Mouse (Mus musculus): Measurements from ENCODE around the gene Plxnb1. TPM values are rescaled to one million over a fixed set of nuclear protein-coding genes. Genes with fewer than 3 reads are reported as not detected.

The Plxnb1 gene
- polyA plus RNA-seq, 1 experiment from 2014 or later = 17.9 TPM

- Histone ChIP-seq H3K27me3 (ENCODE audit: control insufficient read depth, insufficient read depth, low read depth, low read length) (no peaks in the 10 kb centered on the region), H3K9ac (ENCODE audit: low read depth, low read length) (peak within 1 kb of the TSS; percentile 63), H3K4me3 (ENCODE audit: low read depth, low read length) (peak within 1 kb of the TSS; percentile 36), H3K27ac (ENCODE audit: low read length) (peak within 1 kb of the TSS; percentile 80), H3K4me1 (ENCODE audit: control insufficient read depth, insufficient read depth, low read length) (peaks cover 12% of the 10 kb centered on the region), H3K9me3 (replicated peaks; ENCODE audit: control insufficient read depth, low read length, poor library complexity, severe bottlenecking) (no peaks in the 10 kb centered on the region), H3K36me3 (ENCODE audit: control insufficient read depth, insufficient read depth, low read length) (peaks cover 27% of the 10 kb centered on the region), H3K4me2 (ENCODE audit: low read length) (peak within 1 kb of the TSS; percentile 68)
- WGBS = 19% methylated on average over 14 of the region's 15 CpGs
- peak; percentile 57 for ATAC-seq
These were observed 35.9 kb upstream of the Plxnb1 start, which contains the start of gene Trex1 for GRCm38 (mm10) chr9:109059136-109059903. Gene Trex1, minus strand, starts transcription at chr9:109059734.

GRCm38 (mm10) chr9:109060184-109060897, 34.8 kb upstream of the Plxnb1 start:
- H3K4me1 ChIP-seq (ENCODE audit: control insufficient read depth, insufficient read depth, low read length) = peaks cover 8% of the 10 kb centered on the region
- H3K27ac ChIP-seq (ENCODE audit: low read length) = no peak overlapping the region
- H3K9me3 ChIP-seq (replicated peaks; ENCODE audit: control insufficient read depth, low read length, poor library complexity, severe bottlenecking) = no peaks in the 10 kb centered on the region
- no peak overlapping the region for H3K4me2 ChIP-seq (ENCODE audit: low read length)
- no peak overlapping the region for H3K4me3 ChIP-seq (ENCODE audit: low read depth, low read length)
- H3K27me3 ChIP-seq (ENCODE audit: control insufficient read depth, insufficient read depth, low read depth, low read length) = no peaks in the 10 kb centered on the region
- H3K9ac ChIP-seq (ENCODE audit: low read depth, low read length) = no peak overlapping the region
- 91% methylated on average over 16 of the region's 16 CpGs for WGBS
- ATAC-seq = no peak
- peaks cover 31% of the 10 kb centered on the region for H3K36me3 ChIP-seq (ENCODE audit: control insufficient read depth, insufficient read depth, low read length)

- Histone ChIP-seq H3K9me3 (replicated peaks; ENCODE audit: control insufficient read depth, low read length, poor library complexity, severe bottlenecking) (no peaks in the 10 kb centered on the region), H3K36me3 (ENCODE audit: control insufficient read depth, insufficient read depth, low read length) (peaks cover 37% of the 10 kb centered on the region), H3K4me1 (ENCODE audit: control insufficient read depth, insufficient read depth, low read length) (peaks cover 8% of the 10 kb centered on the region), H3K4me2 (ENCODE audit: low read length) (no peak overlapping the region), H3K27me3 (ENCODE audit: control insufficient read depth, insufficient read depth, low read depth, low read length) (no peaks in the 10 kb centered on the region), H3K9ac (ENCODE audit: low read depth, low read length) (no peak overlapping the region), H3K4me3 (ENCODE audit: low read depth, low read length) (no peak overlapping the region), H3K27ac (ENCODE audit: low read length) (no peak overlapping the region)
- WGBS = 94% methylated on average over 5 of the region's 5 CpGs
- no peak for ATAC-seq
These were observed 34.3 kb upstream of the Plxnb1 start for GRCm38 (mm10) chr9:109060898-109061295.

GRCm38 (mm10) chr9:109068095-109068735, 27.0 kb upstream of the Plxnb1 start:
- 93% methylated on average over 3 of the region's 3 CpGs for WGBS
- no peak for ATAC-seq
- no peak overlapping the region for H3K27ac ChIP-seq (ENCODE audit: low read length)
- no peak overlapping the region for H3K4me3 ChIP-seq (ENCODE audit: low read depth, low read length)
- no peaks in the 10 kb centered on the region for H3K9me3 ChIP-seq (replicated peaks; ENCODE audit: control insufficient read depth, low read length, poor library complexity, severe bottlenecking)
- H3K9ac ChIP-seq (ENCODE audit: low read depth, low read length) = no peak overlapping the region
- H3K4me1 ChIP-seq (ENCODE audit: control insufficient read depth, insufficient read depth, low read length) = peaks cover 15% of the 10 kb centered on the region
- peaks cover 37% of the 10 kb centered on the region for H3K36me3 ChIP-seq (ENCODE audit: control insufficient read depth, insufficient read depth, low read length)
- no peak overlapping the region for H3K4me2 ChIP-seq (ENCODE audit: low read length)
- H3K27me3 ChIP-seq (ENCODE audit: control insufficient read depth, insufficient read depth, low read depth, low read length) = no peaks in the 10 kb centered on the region

GRCm38 (mm10) chr9:109073661-109074573, 21.3 kb upstream of the Plxnb1 start, which contains the start of gene Atrip:
Gene Atrip, minus strand, starts transcription at chr9:109074124.
- H3K36me3 ChIP-seq (ENCODE audit: control insufficient read depth, insufficient read depth, low read length) = peaks cover 6% of the 10 kb centered on the region
- under 1% methylated on average over 57 of the region's 57 CpGs for WGBS
- H3K4me3 ChIP-seq (ENCODE audit: low read depth, low read length) = peak within 1 kb of the TSS; percentile 87
- peaks cover 22% of the 10 kb centered on the region for H3K4me1 ChIP-seq (ENCODE audit: control insufficient read depth, insufficient read depth, low read length)
- ATAC-seq = peak; percentile 99
- no peaks in the 10 kb centered on the region for H3K27me3 ChIP-seq (ENCODE audit: control insufficient read depth, insufficient read depth, low read depth, low read length)
- peak within 1 kb of the TSS; percentile 93 for H3K4me2 ChIP-seq (ENCODE audit: low read length)
- no peaks in the 10 kb centered on the region for H3K9me3 ChIP-seq (replicated peaks; ENCODE audit: control insufficient read depth, low read length, poor library complexity, severe bottlenecking)
- H3K9ac ChIP-seq (ENCODE audit: low read depth, low read length) = peak within 1 kb of the TSS; percentile 91
- H3K27ac ChIP-seq (ENCODE audit: low read length) = peak within 1 kb of the TSS; percentile 83

GRCm38 (mm10) chr9:109080516-109080915, 14.7 kb upstream of the Plxnb1 start:
- H3K36me3 ChIP-seq (ENCODE audit: control insufficient read depth, insufficient read depth, low read length) = peaks cover 6% of the 10 kb centered on the region
- no peak for ATAC-seq
- WGBS = 97% methylated on average over 3 of the region's 3 CpGs
- no peak overlapping the region for H3K4me3 ChIP-seq (ENCODE audit: low read depth, low read length)
- H3K27ac ChIP-seq (ENCODE audit: low read length) = no peak overlapping the region
- H3K4me1 ChIP-seq (ENCODE audit: control insufficient read depth, insufficient read depth, low read length) = peaks cover 20% of the 10 kb centered on the region
- no peak overlapping the region; the same call in 1 of the 2 replicates for H3K4me2 ChIP-seq (ENCODE audit: low read length)
- no peaks in the 10 kb centered on the region for H3K27me3 ChIP-seq (ENCODE audit: control insufficient read depth, insufficient read depth, low read depth, low read length)
- no peak overlapping the region for H3K9ac ChIP-seq (ENCODE audit: low read depth, low read length)
- no peaks in the 10 kb centered on the region for H3K9me3 ChIP-seq (replicated peaks; ENCODE audit: control insufficient read depth, low read length, poor library complexity, severe bottlenecking)

GRCm38 (mm10) chr9:109081749-109082123, 13.5 kb upstream of the Plxnb1 start:
- peaks cover 6% of the 10 kb centered on the region for H3K36me3 ChIP-seq (ENCODE audit: control insufficient read depth, insufficient read depth, low read length)
- 4% methylated on average over 11 of the region's 11 CpGs for WGBS
- H3K9me3 ChIP-seq (replicated peaks; ENCODE audit: control insufficient read depth, low read length, poor library complexity, severe bottlenecking) = no peaks in the 10 kb centered on the region
- peak; percentile 54 for ATAC-seq
- H3K27me3 ChIP-seq (ENCODE audit: control insufficient read depth, insufficient read depth, low read depth, low read length) = no peaks in the 10 kb centered on the region
- peaks cover 20% of the 10 kb centered on the region for H3K4me1 ChIP-seq (ENCODE audit: control insufficient read depth, insufficient read depth, low read length)
- H3K4me2 ChIP-seq (ENCODE audit: low read length) = peak overlapping the region; percentile 74
- H3K27ac ChIP-seq (ENCODE audit: low read length) = peak overlapping the region; percentile 81
- H3K4me3 ChIP-seq (ENCODE audit: low read depth, low read length) = peak overlapping the region; percentile 74
- H3K9ac ChIP-seq (ENCODE audit: low read depth, low read length) = peak overlapping the region; percentile 83

GRCm38 (mm10) chr9:109082124-109082800, 12.9 kb upstream of the Plxnb1 start, which contains the start of the genes Ccdc51 and Tma7:
Gene Ccdc51, plus strand, starts transcription at chr9:109082493.
Gene Tma7, minus strand, starts transcription at chr9:109082587.
- under 1% methylated on average over 37 of the region's 37 CpGs for WGBS
- Histone ChIP-seq H3K36me3 (ENCODE audit: control insufficient read depth, insufficient read depth, low read length) (peaks cover 6% of the 10 kb centered on the region), H3K27me3 (ENCODE audit: control insufficient read depth, insufficient read depth, low read depth, low read length) (no peaks in the 10 kb centered on the region), H3K4me3 (ENCODE audit: low read depth, low read length) (peak within 1 kb of the TSS; percentile 74), H3K9ac (ENCODE audit: low read depth, low read length) (peak within 1 kb of the TSS; percentile 83), H3K4me1 (ENCODE audit: control insufficient read depth, insufficient read depth, low read length) (peaks cover 20% of the 10 kb centered on the region), H3K9me3 (replicated peaks; ENCODE audit: control insufficient read depth, low read length, poor library complexity, severe bottlenecking) (no peaks in the 10 kb centered on the region), H3K4me2 (ENCODE audit: low read length) (peak within 1 kb of the TSS; percentile 74), H3K27ac (ENCODE audit: low read length) (peak within 1 kb of the TSS; percentile 81)
- ATAC-seq = peak; percentile 97

Data from midbrain, embryonic 16.5 days (tissue).